Mouse (Mus musculus) embryonic facial prominence, embryonic 15.5 days (tissue): Measurements from ENCODE around the gene Trat1. TPM values are rescaled to one million over a fixed set of nuclear protein-coding genes. Genes with fewer than 3 reads are reported as not detected.

Experiments
- ATAC-seq: fragments of 200-750 bp; cut with Nextera tagmentation; 2 replicates; pipeline ENCODE4 v1.8.0; 2017; ENCODE audit warnings: low read depth, moderate TSS enrichment; ENCODE audit not compliant: insufficient number of reproducible peaks, low FRiP score, low TSS enrichment
- H3K27ac ChIP-seq: fragments of 300-500 bp; sonication (generic); replicated peaks from 2 replicates; pipeline ENCODE4 v1.5.1; 2015; ENCODE audit warnings: mild to moderate bottlenecking, inconsistent platforms
- H3K27me3 ChIP-seq: fragments of 300-500 bp; sonication (generic); 2 replicates; pipeline ENCODE4 v1.6.1; 2015; ENCODE audit warnings: inconsistent platforms
- H3K36me3 ChIP-seq: fragments of 300-500 bp; sonication (generic); 2 replicates; pipeline ENCODE4 v1.6.1; 2015; ENCODE audit warnings: mild to moderate bottlenecking, inconsistent platforms
- H3K4me1 ChIP-seq: fragments of 300-500 bp; sonication (generic); 2 replicates; pipeline ENCODE4 v1.6.1; 2015; ENCODE audit warnings: inconsistent platforms
- H3K4me2 ChIP-seq: fragments of 300-500 bp; sonication (generic); replicated peaks from 2 replicates; pipeline ENCODE4 v1.6.1; 2015; ENCODE audit warnings: mild to moderate bottlenecking, inconsistent platforms
- H3K4me3 ChIP-seq: fragments of 300-500 bp; sonication (generic); replicated peaks from 2 replicates; pipeline ENCODE4 v1.5.1; 2015; ENCODE audit warnings: mild to moderate bottlenecking, inconsistent platforms
- H3K9ac ChIP-seq: fragments of 300-500 bp; sonication (generic); 2 replicates; pipeline ENCODE4 v1.6.1; 2015; ENCODE audit warnings: inconsistent platforms
- H3K9me3 ChIP-seq: fragments of 300-500 bp; sonication (generic); replicated peaks from 2 replicates; pipeline ENCODE4 v1.6.1; 2016; ENCODE audit warnings: inconsistent platforms
- WGBS: fragments of 180-500 bp; shearing (Covaris S2); methylation state at CpG from one replicate; pipeline ENCODE4 v1.1.7; 2015; 5-methylcytosine and 5-hydroxymethylcytosine counted together
- polyA plus RNA-seq: library from polyadenylated mRNA; unstranded; fragments of >200 nt; fragmentation: Nextera tagmentation; extraction: Ambion mirVana; gene quantifications from 2 replicates; pipeline ENCODE4 v1.2.1, GENCODE M21; 2015

The Trat1 gene
- polyA plus RNA-seq, 1 experiment from 2014 or later, result not detected

DNA sequence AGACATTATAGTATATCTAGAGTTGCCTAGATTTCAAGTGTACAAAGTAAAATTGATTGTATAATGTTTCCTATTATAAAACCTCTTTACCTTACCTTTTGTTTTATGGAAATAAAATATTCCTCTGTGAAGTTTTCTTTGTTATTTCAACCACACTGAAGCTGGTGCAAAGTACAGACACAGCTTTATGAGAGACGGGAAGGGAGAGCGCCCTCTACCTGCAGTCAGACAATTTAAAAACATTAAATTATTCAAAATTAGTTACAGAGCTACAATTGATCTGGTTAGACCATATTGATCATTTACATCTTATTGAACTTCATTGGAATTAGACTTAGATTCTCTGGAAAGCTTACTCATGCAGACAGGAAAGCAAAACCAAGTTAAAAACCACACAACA lies 5.4 kb upstream of the Trat1 start:
- Histone ChIP-seq H3K9me3 (no peaks in the 10 kb centered on the region), H3K4me3 (no peak overlapping the region), H3K36me3 (no peaks in the 10 kb centered on the region), H3K27me3 (no peaks in the 10 kb centered on the region), H3K9ac (no peak overlapping the region), H3K4me2 (no peak overlapping the region), H3K4me1 (no peaks in the 10 kb centered on the region), H3K27ac (no peak overlapping the region)
- 55% methylated on average over 2 of the region's 2 CpGs for WGBS
- no peak for ATAC-seq

DNA sequence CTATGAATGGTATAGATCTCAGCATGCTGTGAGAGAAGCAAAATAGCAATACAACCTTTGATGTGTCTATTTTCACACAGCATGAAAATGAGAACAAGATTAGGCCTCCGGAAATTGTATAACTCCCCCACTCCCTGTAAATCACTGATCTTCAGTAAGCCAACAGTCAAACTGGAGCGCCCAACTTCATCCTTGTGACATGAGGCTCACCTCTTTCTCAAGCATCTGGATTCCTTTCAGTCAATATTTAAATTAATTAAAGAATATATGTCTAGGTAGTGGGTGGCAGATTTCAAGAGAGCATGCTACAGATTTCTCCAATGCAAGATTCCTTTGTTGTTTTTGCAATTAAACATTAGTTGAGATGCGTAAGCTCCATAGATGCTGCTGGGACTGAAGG lies 2.6 kb downstream of the Trat1 start:
- H3K4me2 ChIP-seq, result no peak overlapping the region
- no peaks in the 10 kb centered on the region for H3K27me3 ChIP-seq
- H3K9me3 ChIP-seq, result no peaks in the 10 kb centered on the region
- no peak overlapping the region for H3K9ac ChIP-seq
- no peaks in the 10 kb centered on the region for H3K4me1 ChIP-seq
- no peak for ATAC-seq
- H3K4me3 ChIP-seq, result no peak overlapping the region
- no peak overlapping the region for H3K27ac ChIP-seq
- WGBS, result 79% methylated on average over 3 of the region's 3 CpGs
- H3K36me3 ChIP-seq, result no peaks in the 10 kb centered on the region

DNA sequence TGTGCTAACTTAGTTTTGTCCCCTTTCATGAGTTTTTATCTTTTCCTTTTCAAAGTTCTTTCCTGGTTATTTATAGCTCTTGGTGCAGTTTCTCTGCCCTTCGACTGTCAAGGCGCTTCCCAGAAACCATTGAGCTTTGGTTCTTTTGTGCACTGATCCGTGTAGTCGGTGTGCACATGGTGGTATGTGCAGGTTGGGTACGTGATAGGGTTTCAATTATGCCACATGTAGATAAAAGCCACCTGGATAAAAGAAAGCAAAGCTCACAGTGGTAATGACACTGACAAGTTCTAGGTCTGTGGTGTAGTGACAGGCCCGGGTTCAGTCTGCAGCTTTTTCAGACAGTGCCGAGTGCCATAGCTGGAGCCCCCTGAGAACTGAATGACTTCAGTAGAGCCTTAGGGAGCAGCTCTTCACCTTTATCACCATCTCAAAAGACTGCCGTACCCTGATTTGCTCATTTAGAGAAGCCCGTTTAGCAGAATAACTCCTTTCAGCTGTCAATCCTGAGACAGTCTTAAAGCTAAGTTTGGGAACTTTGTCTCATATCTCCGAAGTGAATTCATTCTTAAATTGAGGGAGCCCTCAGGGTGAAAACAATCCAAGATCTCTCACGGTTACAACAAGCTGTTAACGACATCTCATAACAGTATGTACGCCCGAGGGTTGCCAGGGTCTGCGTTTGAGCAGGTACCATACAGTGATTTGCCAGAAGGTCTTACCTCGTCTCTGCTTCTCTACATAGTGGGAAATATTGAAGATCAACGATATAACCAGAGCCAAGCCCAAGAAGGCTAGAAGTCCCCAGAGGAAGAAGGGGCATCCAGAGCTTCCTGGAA lies 11.0 kb downstream of the Trat1 start:
- ATAC-seq, result no peak
- Histone ChIP-seq H3K27ac (no peak overlapping the region), H3K27me3 (no peaks in the 10 kb centered on the region), H3K9me3 (no peaks in the 10 kb centered on the region), H3K9ac (no peak overlapping the region), H3K36me3 (no peaks in the 10 kb centered on the region), H3K4me2 (no peak overlapping the region), H3K4me3 (no peak overlapping the region), H3K4me1 (no peaks in the 10 kb centered on the region)
- 69% methylated on average over 17 of the region's 17 CpGs for WGBS

DNA sequence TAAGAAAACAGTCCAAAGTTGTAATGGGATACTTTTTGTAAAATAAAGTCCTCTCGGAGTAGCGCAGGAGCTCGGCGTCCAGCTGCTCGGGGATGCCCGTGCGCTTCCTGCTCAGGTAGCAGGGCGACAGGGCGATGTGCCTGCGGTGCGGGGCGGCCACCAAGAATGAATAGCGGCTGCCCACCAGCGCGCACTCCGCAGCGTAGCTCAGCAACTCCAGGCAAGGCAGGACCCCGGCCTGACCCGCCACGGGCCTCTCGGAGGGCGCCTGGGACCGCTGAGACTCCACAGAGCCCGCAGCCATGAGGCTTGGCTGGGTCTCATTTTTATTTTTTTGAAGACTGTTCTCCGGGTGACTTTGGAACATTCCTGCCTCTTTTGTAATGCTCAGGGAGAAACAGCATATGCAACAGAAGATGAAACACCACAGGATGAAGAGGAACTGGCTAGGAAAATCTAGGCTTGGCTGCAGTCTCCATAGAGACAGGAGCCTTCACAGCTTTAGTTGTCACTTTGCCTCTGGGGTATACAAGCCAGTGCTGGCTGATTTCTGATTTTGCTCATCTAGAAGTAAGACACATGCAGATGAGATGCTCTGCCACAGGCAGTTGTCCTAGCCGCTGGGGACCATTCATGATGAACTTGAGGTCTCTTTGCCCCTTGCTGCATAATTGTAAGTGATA lies 21.5 kb downstream of the Trat1 start:
- H3K9ac ChIP-seq, result no peak overlapping the region
- peak overlapping the region; percentile 36 for H3K4me2 ChIP-seq
- H3K27ac ChIP-seq, result no peak overlapping the region
- 13% methylated on average over 26 of the region's 26 CpGs for WGBS
- no peak for ATAC-seq
- peak overlapping the region; percentile 19 for H3K4me3 ChIP-seq
- no peaks in the 10 kb centered on the region for H3K36me3 ChIP-seq
- H3K9me3 ChIP-seq, result no peaks in the 10 kb centered on the region
- no peaks in the 10 kb centered on the region for H3K27me3 ChIP-seq
- no peaks in the 10 kb centered on the region for H3K4me1 ChIP-seq

DNA sequence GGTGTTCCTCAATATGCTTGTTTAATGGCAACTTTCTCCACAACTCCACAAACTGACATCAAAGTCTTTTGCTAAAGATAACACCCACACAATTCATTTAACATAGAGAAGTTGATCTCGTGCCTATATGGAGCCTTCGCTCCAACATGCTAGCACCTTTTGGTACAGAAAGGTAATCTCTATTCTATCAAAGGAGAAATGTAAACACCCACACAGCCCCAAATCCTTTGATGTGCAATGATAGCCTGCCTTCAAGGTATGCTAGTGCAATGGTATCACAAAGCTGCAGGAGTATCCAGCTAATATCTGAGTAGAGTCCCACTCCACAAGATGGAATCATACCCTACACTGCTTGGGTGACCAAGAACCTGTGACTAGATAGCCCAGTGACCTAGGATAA lies 26.4 kb downstream of the Trat1 start:
- Histone ChIP-seq H3K27ac (no peak overlapping the region), H3K4me3 (no peak overlapping the region), H3K9me3 (no peaks in the 10 kb centered on the region), H3K4me1 (no peaks in the 10 kb centered on the region), H3K4me2 (no peak overlapping the region), H3K27me3 (no peaks in the 10 kb centered on the region), H3K9ac (no peak overlapping the region), H3K36me3 (no peaks in the 10 kb centered on the region)
- 71% methylated on average over 2 of the region's 2 CpGs for WGBS
- no peak for ATAC-seq

DNA sequence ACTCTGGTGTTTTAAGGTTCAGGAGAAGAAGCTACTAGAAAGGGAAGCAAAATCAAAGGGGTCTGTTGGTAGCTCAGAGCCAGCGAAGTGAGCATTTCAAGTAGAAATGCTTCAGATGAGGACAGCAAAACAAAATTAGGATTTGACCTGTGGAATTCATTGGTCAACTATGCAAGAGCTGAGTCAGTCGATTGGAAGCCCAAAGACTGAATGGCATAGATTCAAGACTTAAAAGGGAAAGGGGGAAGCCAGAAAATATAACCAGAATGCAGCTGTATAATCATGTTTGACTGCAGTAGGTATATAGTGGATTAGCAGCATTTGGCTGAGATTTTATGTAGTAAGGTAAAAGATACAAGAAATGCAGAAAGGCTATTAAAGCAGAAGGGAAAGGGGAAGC lies 26.8 kb downstream of the Trat1 start:
- ATAC-seq, result no peak

DNA sequence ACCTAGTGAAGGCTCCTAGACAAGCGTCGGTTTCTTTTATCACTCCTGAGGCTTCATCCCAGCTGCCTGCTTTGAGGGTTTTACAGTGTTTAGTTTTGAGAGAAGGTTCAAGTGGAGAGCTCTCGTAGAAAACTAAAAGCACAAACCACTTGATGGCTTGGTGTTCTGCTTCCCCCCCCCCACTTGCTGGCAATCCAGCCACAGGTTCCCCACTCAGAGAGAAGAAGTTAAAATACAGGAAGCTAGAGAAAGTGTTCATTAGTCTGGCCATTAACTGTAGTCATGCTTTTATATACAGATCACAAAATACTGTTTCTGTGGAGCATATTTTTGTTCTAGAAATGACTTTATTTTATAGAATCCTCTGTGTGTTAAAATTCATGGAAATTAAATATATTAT lies 30.3 kb downstream of the Trat1 start:
- Histone ChIP-seq H3K9ac (no peak overlapping the region), H3K9me3 (no peaks in the 10 kb centered on the region), H3K27ac (no peak overlapping the region), H3K36me3 (no peaks in the 10 kb centered on the region), H3K27me3 (no peaks in the 10 kb centered on the region), H3K4me2 (no peak overlapping the region), H3K4me1 (no peaks in the 10 kb centered on the region), H3K4me3 (no peak overlapping the region)
- WGBS, result 67% methylated on average over 3 of the region's 3 CpGs
- ATAC-seq, result no peak

More for the DNA sequence above, 26.8 kb downstream of the Trat1 start:
- no peaks in the 10 kb centered on the region for H3K36me3 ChIP-seq
- no peaks in the 10 kb centered on the region for H3K27me3 ChIP-seq
- H3K27ac ChIP-seq, result no peak overlapping the region
- no peaks in the 10 kb centered on the region for H3K9me3 ChIP-seq
- H3K4me2 ChIP-seq, result no peak overlapping the region
- no peak overlapping the region for H3K9ac ChIP-seq
- H3K4me1 ChIP-seq, result no peaks in the 10 kb centered on the region
- H3K4me3 ChIP-seq, result no peak overlapping the region
- WGBS, result 65% methylated on average over 2 of the region's 2 CpGs

DNA sequence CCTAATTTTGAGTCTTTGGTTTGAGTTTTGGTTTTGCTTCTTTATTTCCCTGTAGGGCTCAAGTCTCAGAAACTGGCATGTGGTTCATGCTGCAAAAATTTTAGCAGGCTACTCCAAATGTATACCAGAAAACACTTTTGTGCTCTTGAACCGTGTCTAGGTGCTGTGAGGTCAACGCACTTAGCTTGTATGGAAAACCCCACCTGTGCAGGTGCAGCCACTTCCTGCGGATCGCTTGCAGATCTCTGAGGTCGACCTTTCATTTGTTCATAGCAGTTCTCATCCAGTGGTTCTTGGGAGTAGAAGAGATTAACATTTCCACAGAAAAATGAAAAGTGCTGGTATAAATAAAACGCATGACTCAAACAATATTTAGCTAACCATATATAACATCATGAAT lies 31.8 kb downstream of the Trat1 start:
- Histone ChIP-seq H3K4me2 (no peak overlapping the region), H3K9me3 (no peaks in the 10 kb centered on the region), H3K9ac (no peak overlapping the region), H3K4me3 (no peak overlapping the region), H3K36me3 (no peaks in the 10 kb centered on the region), H3K4me1 (no peaks in the 10 kb centered on the region), H3K27me3 (no peaks in the 10 kb centered on the region), H3K27ac (no peak overlapping the region)
- no peak for ATAC-seq
- 82% methylated on average over 6 of the region's 6 CpGs for WGBS

DNA sequence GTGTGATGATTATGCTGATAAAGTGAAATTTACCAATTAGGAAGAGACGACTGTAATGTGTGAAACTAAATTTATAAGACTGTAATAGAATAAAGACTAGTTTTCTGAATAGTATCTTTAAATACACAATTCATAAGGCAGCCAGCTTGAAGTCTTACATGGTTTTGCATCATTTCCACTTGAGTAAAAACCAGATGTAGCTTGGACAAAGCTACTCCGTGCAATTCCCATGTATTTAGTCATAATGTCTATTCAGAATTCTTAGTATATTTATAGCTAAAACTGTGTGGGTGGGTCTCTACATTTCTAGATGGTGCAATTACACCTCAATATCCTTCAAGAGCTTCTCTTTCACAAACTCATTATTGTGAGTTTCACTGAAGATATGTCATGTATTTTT lies 33.4 kb downstream of the Trat1 start:
- Histone ChIP-seq H3K9me3 (no peaks in the 10 kb centered on the region), H3K4me1 (no peaks in the 10 kb centered on the region), H3K27ac (no peak overlapping the region), H3K9ac (no peak overlapping the region), H3K27me3 (no peaks in the 10 kb centered on the region), H3K36me3 (no peaks in the 10 kb centered on the region), H3K4me3 (no peak overlapping the region), H3K4me2 (no peak overlapping the region)
- no peak for ATAC-seq
- WGBS, result 57% methylated on average over 2 of the region's 2 CpGs

DNA sequence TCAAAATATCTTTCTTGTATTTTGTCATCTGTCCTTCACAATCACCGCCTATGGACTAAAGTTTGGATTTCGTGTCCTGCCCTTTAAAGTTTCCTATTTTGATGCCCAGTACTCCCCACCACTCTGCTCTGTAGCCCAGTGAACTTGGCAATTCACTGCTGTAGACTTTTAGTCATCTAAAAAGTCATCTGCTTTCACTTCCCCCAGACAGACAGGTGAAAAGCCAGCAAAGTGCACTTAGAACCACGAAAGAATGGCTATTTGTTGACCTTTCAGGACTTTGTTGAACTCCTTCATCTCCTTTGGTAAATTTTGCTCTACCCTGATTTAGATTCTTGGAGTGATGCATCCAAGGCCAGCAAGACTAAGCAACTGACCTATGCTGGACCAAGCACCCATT lies 34.9 kb downstream of the Trat1 start:
- ATAC-seq, result no peak
- no peaks in the 10 kb centered on the region for H3K4me1 ChIP-seq
- no peak overlapping the region for H3K4me3 ChIP-seq
- 88% methylated on average over 3 of the region's 3 CpGs for WGBS
- H3K4me2 ChIP-seq, result no peak overlapping the region
- H3K9ac ChIP-seq, result no peak overlapping the region
- no peaks in the 10 kb centered on the region for H3K27me3 ChIP-seq
- H3K27ac ChIP-seq, result no peak overlapping the region
- no peaks in the 10 kb centered on the region for H3K36me3 ChIP-seq
- no peaks in the 10 kb centered on the region for H3K9me3 ChIP-seq

DNA sequence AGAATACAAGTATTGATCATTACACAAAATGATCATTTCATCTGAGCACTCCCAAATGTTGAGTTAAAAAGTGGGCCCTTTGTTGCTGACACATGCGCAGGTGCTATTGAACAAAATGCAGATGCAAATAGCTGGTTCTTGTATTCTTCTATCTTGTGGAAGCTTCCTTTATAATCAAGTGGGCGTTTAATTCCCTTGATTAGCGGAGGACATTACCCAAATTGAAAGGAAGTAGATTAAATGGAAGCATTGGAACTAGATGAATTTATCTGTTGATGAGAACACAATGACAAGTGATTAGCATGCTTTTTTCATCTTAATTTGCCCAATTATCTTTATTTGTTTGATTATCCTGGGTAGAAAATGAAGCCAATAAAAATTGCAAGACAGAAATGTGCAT lies 51.6 kb downstream of the Trat1 start:
- no peaks in the 10 kb centered on the region for H3K27me3 ChIP-seq
- no peaks in the 10 kb centered on the region for H3K36me3 ChIP-seq
- H3K9me3 ChIP-seq, result no peaks in the 10 kb centered on the region
- H3K4me3 ChIP-seq, result no peak overlapping the region
- no peak for ATAC-seq
- WGBS, result 91% methylated on average over 3 of the region's 3 CpGs
- no peaks in the 10 kb centered on the region for H3K4me1 ChIP-seq
- H3K4me2 ChIP-seq, result no peak overlapping the region
- no peak overlapping the region for H3K27ac ChIP-seq
- no peak overlapping the region for H3K9ac ChIP-seq

DNA sequence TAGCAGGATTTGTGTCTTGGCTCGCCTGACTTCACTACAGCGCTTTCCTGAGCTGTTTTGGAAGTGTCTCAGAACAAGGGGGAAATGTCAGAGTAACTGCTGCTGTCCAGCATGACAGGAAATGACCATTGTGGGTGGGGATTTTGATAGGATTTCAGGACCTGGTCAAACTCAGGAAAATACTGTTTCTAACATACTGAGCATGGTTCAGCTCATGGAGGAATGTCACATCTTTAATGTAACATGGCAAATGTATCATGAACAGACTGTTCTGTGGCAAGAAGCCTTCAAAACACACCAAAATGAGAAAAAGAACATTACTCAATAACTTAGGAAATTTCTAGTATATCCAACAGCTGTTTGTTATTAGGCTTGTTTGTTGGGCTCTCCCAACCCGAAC lies 52.1 kb downstream of the Trat1 start:
- H3K27me3 ChIP-seq, result no peaks in the 10 kb centered on the region
- ATAC-seq, result no peak
- H3K4me1 ChIP-seq, result no peaks in the 10 kb centered on the region
- H3K9me3 ChIP-seq, result no peaks in the 10 kb centered on the region
- 51% methylated on average over 3 of the region's 3 CpGs for WGBS
- no peak overlapping the region for H3K4me3 ChIP-seq
- no peak overlapping the region for H3K4me2 ChIP-seq
- H3K27ac ChIP-seq, result no peak overlapping the region
- no peaks in the 10 kb centered on the region for H3K36me3 ChIP-seq
- H3K9ac ChIP-seq, result no peak overlapping the region
